Mouse (Mus musculus) heart, embryonic 12.5 days (tissue): Measurements from ENCODE around the gene Rxra. TPM values are rescaled to one million over a fixed set of nuclear protein-coding genes. Genes with fewer than 3 reads are reported as not detected.

Experiments used
- ATAC-seq: fragments of 200-750 bp; cut with Nextera tagmentation; 2 replicates; pipeline ENCODE4 v1.8.0; 2017; ENCODE audit warnings: moderate TSS enrichment, moderate library complexity; ENCODE audit not compliant: insufficient number of reproducible peaks, low FRiP score
- H3K27ac ChIP-seq: fragments of 300-500 bp; sonication (generic); 2 replicates; pipeline ENCODE4 v1.5.1; 2016; ENCODE audit warnings: mild to moderate bottlenecking, moderate library complexity; ENCODE audit not compliant: poor library complexity, severe bottlenecking
- H3K27me3 ChIP-seq: fragments of 300-500 bp; sonication (generic); replicated peaks from 2 replicates; pipeline ENCODE4 v1.6.1; 2016; ENCODE audit warnings: mild to moderate bottlenecking, moderate library complexity
- H3K36me3 ChIP-seq: fragments of 300-500 bp; sonication (generic); 2 replicates; pipeline ENCODE4 v1.6.1; 2016; ENCODE audit warnings: mild to moderate bottlenecking, moderate library complexity
- H3K4me1 ChIP-seq: fragments of 300-500 bp; sonication (generic); replicated peaks from 2 replicates; pipeline ENCODE4 v1.6.1; 2016; ENCODE audit warnings: mild to moderate bottlenecking
- H3K4me2 ChIP-seq: fragments of 300-500 bp; sonication (generic); 2 replicates; pipeline ENCODE4 v1.6.1; 2016; ENCODE audit warnings: mild to moderate bottlenecking, moderate library complexity
- H3K4me3 ChIP-seq: fragments of 300-500 bp; sonication (generic); 2 replicates; pipeline ENCODE4 v1.5.1; 2016; ENCODE audit warnings: mild to moderate bottlenecking
- H3K9ac ChIP-seq: fragments of 300-500 bp; sonication (generic); 2 replicates; pipeline ENCODE4 v1.6.1; 2016; ENCODE audit warnings: mild to moderate bottlenecking, moderate library complexity
- H3K9me3 ChIP-seq: fragments of 300-500 bp; sonication (generic); replicated peaks from 2 replicates; pipeline ENCODE4 v1.6.1; 2016; ENCODE audit warnings: mild to moderate bottlenecking, moderate library complexity
- WGBS: fragments of 180-500 bp; shearing (Covaris S2); methylation state at CpG from one replicate; pipeline ENCODE4 v1.1.7; 2016; 5-methylcytosine and 5-hydroxymethylcytosine counted together
- polyA plus RNA-seq: library from polyadenylated mRNA; unstranded; fragments of >200 nt; fragmentation: Nextera tagmentation; extraction: Ambion mirVana; gene quantifications from 2 replicates; pipeline ENCODE4 v1.2.1, GENCODE M21; 2016

Gene Rxra
- polyA plus RNA-seq, 1 experiment from 2014 or later = 7.8 TPM

DNA sequence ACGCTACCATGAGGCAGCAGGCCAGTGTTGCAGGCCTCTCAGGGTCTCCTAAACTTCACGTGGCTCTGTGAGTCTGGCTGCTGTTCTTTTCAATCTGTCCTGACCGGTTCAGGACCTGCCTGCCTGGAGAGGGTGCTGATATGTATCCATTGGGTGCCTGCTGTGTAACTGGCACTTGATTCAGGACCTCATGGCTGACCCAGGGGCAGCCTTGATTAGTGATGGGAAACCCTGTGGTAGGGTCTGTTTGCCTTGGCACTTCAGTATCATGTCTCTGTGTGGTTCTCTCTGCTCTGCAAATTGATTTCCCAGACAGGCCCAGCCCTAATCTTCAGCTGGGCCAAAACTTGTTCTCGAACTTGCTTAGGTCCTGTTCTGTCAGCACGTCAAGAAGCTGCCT is 5.9 kb downstream of the Rxra start:
- no peaks in the 10 kb centered on the region for H3K36me3 ChIP-seq
- no peak overlapping the region for H3K27ac ChIP-seq
- H3K4me1 ChIP-seq = peaks cover 91% of the 10 kb centered on the region
- WGBS = 58% methylated on average over 5 of the region's 5 CpGs
- H3K4me2 ChIP-seq = no peak overlapping the region
- H3K9ac ChIP-seq = peak overlapping the region; percentile 12; the same call in 1 of the 2 replicates
- no peak for ATAC-seq
- H3K4me3 ChIP-seq = no peak overlapping the region
- no peaks in the 10 kb centered on the region for H3K9me3 ChIP-seq
- H3K27me3 ChIP-seq = no peaks in the 10 kb centered on the region

DNA sequence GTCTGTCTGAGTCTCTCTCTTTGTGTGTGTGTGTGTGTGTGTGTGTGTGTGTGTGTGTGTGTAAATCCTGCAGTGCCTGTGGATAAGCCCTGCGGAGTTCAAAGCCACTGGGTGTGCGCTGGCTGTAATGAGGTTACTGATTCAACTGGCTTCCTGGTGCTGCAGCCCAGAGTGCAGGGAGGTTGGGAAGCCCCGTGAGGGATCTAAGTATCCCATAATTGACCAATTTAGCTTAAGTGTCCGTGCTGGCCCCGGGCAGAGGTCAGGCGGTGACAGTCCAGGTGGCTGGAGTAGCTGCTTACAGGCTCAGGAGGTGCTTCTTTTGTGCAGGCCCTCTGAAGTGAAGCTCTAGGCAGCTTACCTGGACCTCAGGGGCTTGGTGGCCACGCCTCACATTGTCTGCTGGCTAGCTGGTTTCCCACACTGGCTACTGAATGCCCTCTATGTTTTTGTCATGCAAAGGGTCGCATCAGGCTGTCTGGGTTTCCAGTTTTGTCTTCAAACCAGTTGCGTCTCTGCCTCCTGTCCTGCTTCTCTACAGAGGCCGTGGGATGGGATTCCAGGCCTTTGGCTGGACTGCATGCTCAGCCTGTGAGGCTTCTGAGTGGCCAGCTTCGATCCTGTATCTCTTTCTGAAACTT is 7.9 kb downstream of the Rxra start:
- Histone ChIP-seq H3K36me3 (no peaks in the 10 kb centered on the region), H3K4me1 (peaks cover 100% of the 10 kb centered on the region), H3K9me3 (no peaks in the 10 kb centered on the region), H3K4me3 (no peak overlapping the region), H3K27me3 (no peaks in the 10 kb centered on the region), H3K9ac (peak overlapping the region; percentile 21; the same call in 1 of the 2 replicates), H3K27ac (no peak overlapping the region), H3K4me2 (no peak overlapping the region)
- WGBS = 51% methylated on average over 10 of the region's 11 CpGs
- no peak for ATAC-seq

- Histone ChIP-seq H3K4me2 (no peak overlapping the region), H3K4me3 (no peak overlapping the region), H3K9me3 (no peaks in the 10 kb centered on the region), H3K4me1 (peaks cover 98% of the 10 kb centered on the region), H3K27me3 (no peaks in the 10 kb centered on the region), H3K36me3 (no peaks in the 10 kb centered on the region), H3K27ac (no peak overlapping the region), H3K9ac (no peak overlapping the region)
- no peak for ATAC-seq
- 84% methylated on average over 4 of the region's 4 CpGs for WGBS
Measured at GRCm38 (mm10) chr2:27685917-27686316, 9.7 kb downstream of the Rxra start.

- H3K27ac ChIP-seq = peak overlapping the region; percentile 47; the same call in 1 of the 2 replicates
- H3K4me1 ChIP-seq = peaks cover 98% of the 10 kb centered on the region
- no peak overlapping the region for H3K4me2 ChIP-seq
- WGBS = 59% methylated on average over 2 of the region's 2 CpGs
- ATAC-seq = no peak
- no peaks in the 10 kb centered on the region for H3K36me3 ChIP-seq
- H3K27me3 ChIP-seq = no peaks in the 10 kb centered on the region
- H3K4me3 ChIP-seq = no peak overlapping the region
- H3K9ac ChIP-seq = no peak overlapping the region
- no peaks in the 10 kb centered on the region for H3K9me3 ChIP-seq
Measured at GRCm38 (mm10) chr2:27686335-27686734, 10.1 kb downstream of the Rxra start.

DNA sequence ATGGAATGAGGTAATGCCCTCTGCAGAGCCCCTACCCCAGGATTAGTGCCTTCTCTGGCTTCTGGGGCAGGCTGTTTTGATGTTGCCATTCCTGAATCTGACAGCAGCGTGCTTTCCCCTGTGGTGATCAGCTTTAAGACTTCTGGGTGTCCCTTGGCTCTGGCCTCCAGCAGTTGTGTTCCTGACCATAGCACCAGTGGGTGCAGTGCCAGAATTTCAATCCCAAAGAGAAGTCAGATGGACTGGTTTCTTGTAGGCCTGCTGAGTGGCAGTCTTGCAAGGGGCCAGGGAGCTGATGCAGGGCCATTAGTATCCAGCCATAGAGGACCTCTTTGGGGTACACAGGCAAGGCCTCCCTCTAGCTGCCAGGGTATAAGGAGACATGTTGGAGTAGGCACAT is 10.8 kb downstream of the Rxra start:
- H3K9me3 ChIP-seq = no peaks in the 10 kb centered on the region
- peak overlapping the region; percentile 39 for H3K9ac ChIP-seq
- H3K27me3 ChIP-seq = no peaks in the 10 kb centered on the region
- peak overlapping the region; percentile 47; the same call in 1 of the 2 replicates for H3K27ac ChIP-seq
- H3K36me3 ChIP-seq = no peaks in the 10 kb centered on the region
- H3K4me3 ChIP-seq = no peak overlapping the region
- H3K4me1 ChIP-seq = peaks cover 98% of the 10 kb centered on the region
- H3K4me2 ChIP-seq = 0 out of 2 replicates have a peak overlapping the region, but pooled peaks have one; percentile 10
- WGBS = 30% methylated on average over 1 of the region's 1 CpGs
- ATAC-seq = no peak

DNA sequence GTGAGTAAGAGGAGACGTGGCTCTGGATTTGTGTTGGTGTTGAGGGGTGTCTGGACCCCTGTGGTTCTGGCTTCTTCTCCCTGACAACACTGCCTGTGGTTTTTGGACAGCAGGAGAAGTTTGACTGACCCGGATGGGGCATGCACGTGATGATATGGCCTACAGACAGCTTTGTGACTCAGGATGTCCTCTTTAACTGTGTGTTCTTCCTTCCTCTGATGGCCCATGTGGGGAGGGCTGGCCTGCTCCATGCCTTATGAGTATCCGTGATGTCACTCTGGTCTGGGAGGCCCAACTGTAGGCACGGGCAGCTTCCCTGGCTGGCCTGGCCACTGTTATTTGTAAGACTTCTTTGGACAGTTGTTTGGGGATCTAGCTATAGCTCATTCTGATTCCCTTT is 11.7 kb downstream of the Rxra start:
- H3K27me3 ChIP-seq = no peaks in the 10 kb centered on the region
- WGBS = 58% methylated on average over 5 of the region's 5 CpGs
- no peak for ATAC-seq

DNA sequence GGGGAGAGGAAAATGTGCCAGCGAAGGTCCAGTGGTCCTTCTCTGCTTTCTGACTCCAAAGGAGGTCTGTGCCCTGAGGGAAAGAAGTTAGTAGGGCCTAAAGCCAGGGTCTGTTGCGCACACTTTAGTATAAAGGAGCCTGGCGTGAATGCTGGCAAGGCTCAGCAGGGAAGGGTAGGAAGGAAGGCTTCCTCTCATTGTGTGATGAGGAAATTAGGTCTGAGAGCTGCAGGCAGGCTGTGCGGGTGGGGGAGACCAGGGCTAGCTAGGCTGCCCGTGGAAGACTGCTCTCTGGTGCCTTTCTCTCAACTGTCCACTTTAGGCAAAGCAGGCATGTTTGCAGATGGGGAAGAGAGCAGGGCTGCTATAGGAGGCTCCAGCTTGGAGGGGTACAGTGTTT is 14.5 kb downstream of the Rxra start:
- Histone ChIP-seq H3K9ac (peak overlapping the region; percentile 13; the same call in 1 of the 2 replicates), H3K36me3 (no peaks in the 10 kb centered on the region), H3K27ac (peak overlapping the region; percentile 58), H3K4me1 (peaks cover 94% of the 10 kb centered on the region), H3K27me3 (no peaks in the 10 kb centered on the region; the same call in 1 of the 2 replicates), H3K4me3 (no peak overlapping the region), H3K9me3 (no peaks in the 10 kb centered on the region), H3K4me2 (no peak overlapping the region)
- 54% methylated on average over 5 of the region's 5 CpGs for WGBS
- no peak for ATAC-seq

More for the DNA sequence above, 11.7 kb downstream of the Rxra start:
- Histone ChIP-seq H3K4me3 (no peak overlapping the region), H3K36me3 (no peaks in the 10 kb centered on the region), H3K9ac (0 out of 2 replicates have a peak overlapping the region, but pooled peaks have one; percentile 39), H3K27ac (no peak overlapping the region), H3K4me1 (peaks cover 98% of the 10 kb centered on the region), H3K4me2 (0 out of 2 replicates have a peak overlapping the region, but pooled peaks have one; percentile 1), H3K9me3 (no peaks in the 10 kb centered on the region)

GRCm38 (mm10) chr2:27691139-27691720 is 15.0 kb downstream of the Rxra start:
- no peak overlapping the region for H3K4me3 ChIP-seq
- no peak overlapping the region for H3K9ac ChIP-seq
- no peaks in the 10 kb centered on the region for H3K36me3 ChIP-seq
- no peak for ATAC-seq
- no peaks in the 10 kb centered on the region for H3K9me3 ChIP-seq
- WGBS = 72% methylated on average over 14 of the region's 14 CpGs
- no peaks in the 10 kb centered on the region; the same call in 1 of the 2 replicates for H3K27me3 ChIP-seq
- H3K4me2 ChIP-seq = no peak overlapping the region
- H3K27ac ChIP-seq = peak overlapping the region; percentile 58
- peaks cover 89% of the 10 kb centered on the region for H3K4me1 ChIP-seq

- H3K4me2 ChIP-seq = peak overlapping the region; percentile 37
- 9% methylated on average over 3 of the region's 3 CpGs for WGBS
- H3K4me1 ChIP-seq = peaks cover 88% of the 10 kb centered on the region
- H3K27me3 ChIP-seq = no peaks in the 10 kb centered on the region; the same call in 1 of the 2 replicates
- peak; percentile 33 for ATAC-seq
- no peak overlapping the region for H3K4me3 ChIP-seq
- H3K36me3 ChIP-seq = no peaks in the 10 kb centered on the region
- H3K27ac ChIP-seq = peak overlapping the region; percentile 59
- no peaks in the 10 kb centered on the region for H3K9me3 ChIP-seq
- H3K9ac ChIP-seq = 0 out of 2 replicates have a peak overlapping the region, but pooled peaks have one; percentile 17
Measured at GRCm38 (mm10) chr2:27692608-27693007, 16.4 kb downstream of the Rxra start.

DNA sequence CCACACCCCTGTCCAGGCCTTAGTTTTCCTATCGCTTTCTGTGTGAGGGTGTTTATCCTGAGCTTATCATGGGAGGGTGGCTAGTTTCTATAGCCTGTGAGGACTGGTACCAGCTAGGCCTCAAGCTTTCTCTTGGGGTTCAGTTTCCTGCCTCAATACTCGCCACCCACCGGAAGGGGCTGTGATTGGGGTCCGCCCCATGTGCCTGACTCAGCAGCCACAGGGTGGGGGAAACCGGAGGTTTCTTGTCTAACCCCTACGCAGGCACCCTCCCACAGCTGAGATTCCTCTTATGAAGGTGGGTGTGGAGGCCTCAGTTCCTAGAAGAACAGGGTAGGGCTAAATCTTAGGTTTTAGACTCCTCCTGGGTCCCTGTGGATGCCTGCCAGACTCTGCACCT is 17.4 kb downstream of the Rxra start:
- Histone ChIP-seq H3K9me3 (no peaks in the 10 kb centered on the region), H3K27ac (peak overlapping the region; percentile 59; the same call in 1 of the 2 replicates), H3K4me3 (no peak overlapping the region), H3K27me3 (no peaks in the 10 kb centered on the region; the same call in 1 of the 2 replicates), H3K36me3 (no peaks in the 10 kb centered on the region), H3K4me2 (no peak overlapping the region), H3K9ac (0 out of 2 replicates have a peak overlapping the region, but pooled peaks have one; percentile 20), H3K4me1 (peaks cover 88% of the 10 kb centered on the region)
- 51% methylated on average over 6 of the region's 6 CpGs for WGBS
- ATAC-seq = no peak

DNA sequence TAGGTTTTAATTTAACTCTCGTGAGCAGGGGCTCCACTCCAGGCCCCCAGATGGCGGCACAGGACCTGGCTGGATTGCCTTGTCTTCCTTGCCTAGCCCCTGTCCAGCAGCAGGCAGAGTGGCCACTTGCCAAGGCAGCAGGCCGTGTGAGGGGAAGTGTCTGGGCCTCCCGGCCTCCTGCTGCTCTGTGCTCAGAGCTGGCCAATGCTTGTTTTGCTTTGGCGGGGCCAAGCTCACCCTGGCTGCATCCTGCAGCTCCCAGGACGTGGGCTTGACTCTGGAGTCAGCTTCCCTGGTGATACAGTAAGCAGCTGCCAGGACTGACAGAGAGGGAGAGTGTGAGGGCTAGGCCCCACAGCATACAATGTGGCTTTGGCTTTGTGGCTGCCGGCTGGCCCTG is 23.3 kb downstream of the Rxra start:
- peak; percentile 56 for ATAC-seq

More for the DNA sequence above, 23.3 kb downstream of the Rxra start:
- peak overlapping the region; percentile 35; the same call in 1 of the 2 replicates for H3K9ac ChIP-seq
- H3K27ac ChIP-seq = peak overlapping the region; percentile 80
- H3K36me3 ChIP-seq = no peaks in the 10 kb centered on the region
- no peak overlapping the region for H3K4me3 ChIP-seq
- no peaks in the 10 kb centered on the region for H3K9me3 ChIP-seq
- H3K4me1 ChIP-seq = peaks cover 89% of the 10 kb centered on the region
- no peaks in the 10 kb centered on the region; the same call in 1 of the 2 replicates for H3K27me3 ChIP-seq
- 6% methylated on average over 7 of the region's 7 CpGs for WGBS
- H3K4me2 ChIP-seq = peak overlapping the region; percentile 29
